Mouse (Mus musculus) kidney, postnatal 14 days (tissue): ENCODE measurements around the gene Cbx2.

Experiments used
- DNase-seq: peaks from one replicate; pipeline ENCODE4 v3.0.0; 2022; ENCODE audit warnings: mixed read lengths

Cbx2 gene

DNA sequence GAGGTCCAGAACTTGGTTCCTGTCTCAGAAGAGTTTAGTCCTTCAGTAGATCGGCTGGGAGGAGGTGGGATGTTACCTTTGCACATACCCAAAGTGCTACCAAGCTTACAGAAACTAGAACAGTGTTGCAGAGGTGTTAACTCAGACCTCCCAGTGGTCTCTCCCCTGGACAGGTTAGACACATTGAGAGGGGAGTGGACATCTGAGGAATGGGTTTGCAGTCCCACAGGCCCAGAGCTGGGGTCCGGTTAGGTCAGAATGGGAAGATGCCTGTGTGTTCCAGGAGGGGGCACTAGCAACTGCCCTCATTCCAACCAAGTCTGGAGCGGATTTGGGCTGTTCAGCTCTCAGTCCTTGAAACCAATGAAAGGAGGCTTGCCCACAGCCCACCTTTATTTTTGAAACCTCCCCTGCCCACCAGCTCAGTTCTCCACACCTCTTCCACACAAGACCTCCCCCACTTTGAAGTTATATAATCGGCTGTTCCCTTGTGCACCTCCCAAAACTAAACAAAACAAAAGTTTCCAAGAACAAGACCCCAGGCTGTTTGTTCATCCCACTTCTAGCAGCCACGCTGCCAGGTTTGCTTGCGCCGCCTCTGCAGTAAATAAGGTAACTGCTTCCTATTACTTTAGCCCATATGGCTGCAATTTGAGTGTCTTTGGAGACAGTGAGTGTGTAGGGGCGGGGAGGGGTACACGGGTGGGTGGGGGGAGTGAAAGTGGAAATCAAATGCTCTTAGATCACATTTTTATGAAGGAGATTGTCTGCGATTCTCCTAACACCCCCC lies 21.2 kb downstream of the Cbx2 start:
- DNase-seq, result no peak

DNA sequence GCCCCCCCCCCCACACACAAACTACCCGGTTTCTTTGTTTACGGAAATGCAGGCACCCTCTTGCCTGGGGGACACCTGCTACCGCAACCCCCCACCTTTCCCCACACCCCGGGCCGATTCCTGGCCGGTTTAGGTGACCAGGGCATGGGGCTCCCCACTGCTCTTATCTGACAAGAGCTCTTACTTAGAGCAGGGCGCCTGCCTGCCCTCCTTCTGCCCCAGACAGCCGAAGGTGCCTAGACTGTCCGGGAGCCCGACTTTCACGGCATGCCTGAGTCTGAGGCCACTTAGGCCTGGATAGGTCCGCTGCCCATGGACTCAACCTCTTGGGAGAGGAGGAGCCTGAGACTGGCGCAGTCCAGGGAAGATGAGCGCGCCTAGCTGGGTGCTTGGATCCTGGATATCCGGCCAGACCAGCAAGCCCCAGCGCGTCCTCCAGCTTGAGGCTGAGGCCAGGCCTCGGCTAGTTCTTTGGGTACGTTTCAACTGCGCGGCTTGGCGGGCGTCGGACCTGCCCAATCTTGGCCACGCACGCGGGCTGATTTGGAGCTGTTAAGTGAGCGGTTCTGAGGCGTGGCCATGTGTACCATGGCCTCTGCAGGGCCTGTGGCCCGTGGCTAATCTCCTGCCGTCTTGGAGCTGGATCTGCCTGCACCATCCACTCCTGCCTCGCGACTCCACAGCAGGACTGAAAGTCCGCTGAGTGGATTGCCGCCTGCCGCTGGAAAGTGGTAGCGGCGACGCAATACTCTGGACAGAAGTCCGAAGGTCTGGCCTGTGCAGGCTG lies 22.0 kb downstream of the Cbx2 start:
- DNase-seq, result peak; percentile 81

GRCm38 (mm10) chr11:119046601-119047245 lies 24.0 kb downstream of the Cbx2 start:
- peak; percentile 78 for DNase-seq

DNA sequence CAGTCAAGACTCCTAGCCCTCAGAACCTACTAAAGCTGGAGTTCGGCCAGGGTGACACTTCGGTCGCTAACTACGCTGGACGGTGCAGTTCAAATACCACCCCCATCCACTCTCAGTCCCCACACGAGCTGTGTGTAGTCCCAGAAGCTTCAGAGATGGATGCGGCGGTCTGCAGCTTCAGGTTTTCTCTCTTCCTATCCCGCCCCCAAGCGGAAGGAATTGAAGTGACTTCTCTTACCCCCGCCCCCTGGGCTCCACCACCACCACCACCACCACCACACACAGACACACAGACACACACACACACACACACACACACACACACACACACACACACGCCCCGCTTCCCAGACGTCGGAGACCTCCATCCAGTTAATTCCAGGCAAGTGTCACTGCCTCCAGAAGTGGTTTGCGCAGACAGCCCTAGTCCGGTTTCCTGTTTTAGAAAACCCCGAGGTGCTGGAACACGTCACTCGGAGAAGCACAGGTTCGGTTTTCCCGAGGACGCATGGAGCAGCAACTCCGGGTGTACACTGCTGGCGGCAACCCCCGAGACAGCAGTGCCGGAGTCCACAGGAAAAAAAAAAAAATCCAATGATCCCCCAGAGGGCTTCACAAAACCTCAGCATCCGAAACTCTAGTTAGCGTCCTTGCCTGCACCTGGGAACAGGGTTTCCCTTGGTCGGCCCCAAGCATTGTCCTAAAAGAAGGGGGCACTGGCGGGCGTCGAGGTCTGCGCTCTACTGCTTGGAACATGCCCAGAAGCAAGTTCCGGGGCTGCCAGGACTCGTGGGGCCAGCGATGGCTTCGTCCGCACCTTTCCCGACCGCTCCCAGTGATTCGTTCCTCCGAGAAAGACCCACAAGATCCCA lies 24.7 kb downstream of the Cbx2 start:
- no peak for DNase-seq

DNA sequence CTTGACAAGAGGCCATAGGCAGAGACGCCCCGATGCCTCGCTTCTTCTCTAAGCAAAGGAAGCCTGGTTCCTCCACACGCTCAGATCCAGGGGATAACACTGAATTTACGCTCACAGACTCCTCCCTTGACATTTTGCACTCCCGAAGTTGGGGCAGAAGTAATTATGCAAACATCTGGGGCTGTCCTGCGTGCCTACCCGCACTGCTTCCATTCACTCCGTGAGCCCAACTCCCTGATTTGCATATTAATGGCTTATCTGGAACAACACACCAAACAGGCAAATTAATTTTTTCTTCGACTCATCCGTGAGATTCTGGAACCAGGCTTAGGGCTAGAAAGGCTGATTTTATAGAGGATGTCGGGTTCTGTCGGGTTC lies 25.4 kb downstream of the Cbx2 start:
- DNase-seq, result no peak

- DNase-seq, result no peak
Measured at GRCm38 (mm10) chr11:119050361-119050760, 27.6 kb downstream of the Cbx2 start.

DNA sequence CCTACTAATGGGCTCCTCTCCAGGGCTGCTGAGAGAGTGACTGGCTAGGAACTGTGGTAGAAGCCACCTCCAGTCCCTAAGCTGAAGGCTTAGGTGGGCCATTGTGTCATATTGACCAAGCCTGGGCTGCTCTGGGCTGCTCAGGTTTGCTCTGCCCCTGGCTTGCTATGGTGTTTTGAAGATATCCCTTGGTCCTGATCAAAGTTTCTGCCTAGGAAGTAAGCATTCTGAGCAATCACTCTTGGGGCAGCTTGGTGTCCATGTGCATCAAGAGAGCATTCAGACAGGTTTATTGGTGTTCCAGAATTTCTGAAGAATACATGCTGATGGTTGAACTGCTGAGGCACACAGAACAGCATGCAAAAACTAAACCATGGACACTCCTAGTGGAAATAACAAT lies 28.7 kb downstream of the Cbx2 start:
- DNase-seq, result no peak

DNA sequence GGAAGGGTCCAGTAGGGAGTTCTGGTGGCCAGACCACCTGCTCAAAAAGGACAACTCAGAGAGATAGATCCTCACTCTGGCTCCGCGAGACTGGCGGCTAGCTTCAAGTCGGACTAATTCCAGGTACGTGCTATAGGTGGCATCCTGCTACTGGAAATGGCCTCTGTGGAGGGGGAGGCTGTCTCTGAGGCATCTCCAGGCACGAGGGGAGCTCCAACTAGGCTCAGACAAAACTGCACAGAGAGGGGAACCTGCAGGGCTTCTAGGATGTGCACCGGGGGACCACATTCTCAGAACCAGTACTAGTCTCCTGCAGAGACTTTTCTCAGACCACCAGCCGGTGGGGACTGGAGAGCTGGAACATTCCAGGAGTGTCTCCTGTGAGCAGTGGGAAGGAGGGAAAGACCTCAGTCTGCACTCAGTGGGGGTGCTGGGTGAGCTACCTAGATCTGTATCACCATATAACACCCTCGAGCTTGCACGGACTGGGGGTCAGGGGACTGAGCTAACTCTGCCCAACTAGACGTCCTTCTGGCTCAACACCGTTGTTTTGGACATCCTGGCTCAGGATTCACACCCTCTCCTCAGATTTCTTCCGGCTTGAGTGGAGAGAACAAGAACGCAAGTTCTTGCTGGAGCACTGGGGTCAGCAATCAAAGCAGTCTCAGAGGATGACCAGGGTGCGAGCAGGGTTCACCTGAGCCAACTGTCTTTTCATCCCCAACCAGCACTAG lies 29.3 kb downstream of the Cbx2 start:
- peak; percentile 60 for DNase-seq

DNA sequence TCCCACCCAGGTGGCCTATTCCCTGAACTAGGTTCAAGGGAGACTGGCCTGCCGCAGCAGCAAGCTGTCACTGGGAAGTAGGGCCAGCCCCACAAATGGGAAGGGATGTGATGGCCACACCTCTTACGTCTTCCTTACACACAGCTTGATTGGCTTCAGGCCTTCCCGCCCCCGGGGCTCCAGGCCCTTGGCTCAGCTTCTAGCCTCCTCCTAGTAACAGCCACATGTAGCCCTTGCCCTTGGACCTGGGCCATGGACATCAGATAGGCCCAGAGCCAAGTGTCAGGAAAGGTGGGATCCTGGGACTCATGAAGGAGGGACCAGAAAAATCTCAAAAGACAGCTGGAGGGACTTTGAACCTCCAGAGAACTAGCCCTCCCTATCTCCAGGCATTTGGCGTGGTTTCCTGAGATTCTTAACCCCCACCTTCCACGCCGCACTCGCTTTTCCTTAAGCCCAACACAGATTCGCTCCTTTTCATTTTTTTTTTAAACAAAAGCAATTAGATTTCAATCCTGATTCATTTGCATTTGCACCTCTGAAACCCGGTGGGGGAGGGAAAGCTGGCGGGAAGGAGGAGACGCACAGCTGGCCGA lies 30.0 kb downstream of the Cbx2 start:
- DNase-seq, result peak; percentile 57

DNA sequence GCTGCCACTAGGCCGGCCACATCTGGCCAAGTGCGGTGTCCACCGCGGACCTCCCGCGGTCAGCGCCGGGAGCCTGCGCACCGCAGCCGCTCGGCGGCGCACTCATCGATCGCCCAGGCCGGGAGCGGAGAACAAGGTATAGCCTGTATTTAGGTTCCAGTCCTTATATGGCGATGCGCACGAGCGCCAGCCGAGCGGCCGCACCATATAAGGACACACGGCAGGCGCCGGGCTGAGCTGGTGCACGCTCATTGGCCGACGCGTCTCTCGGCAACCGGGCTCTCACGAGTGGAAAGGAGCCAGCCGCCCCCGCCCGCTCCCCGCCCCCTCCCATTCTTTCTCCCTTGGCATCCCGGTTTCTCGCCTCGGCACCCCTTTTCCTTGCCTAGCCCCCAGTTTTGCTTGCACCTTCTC lies 30.5 kb downstream of the Cbx2 start:
- peak; percentile 86 for DNase-seq

GRCm38 (mm10) chr11:119053738-119054350 lies 31.1 kb downstream of the Cbx2 start:
- DNase-seq, result no peak

DNA sequence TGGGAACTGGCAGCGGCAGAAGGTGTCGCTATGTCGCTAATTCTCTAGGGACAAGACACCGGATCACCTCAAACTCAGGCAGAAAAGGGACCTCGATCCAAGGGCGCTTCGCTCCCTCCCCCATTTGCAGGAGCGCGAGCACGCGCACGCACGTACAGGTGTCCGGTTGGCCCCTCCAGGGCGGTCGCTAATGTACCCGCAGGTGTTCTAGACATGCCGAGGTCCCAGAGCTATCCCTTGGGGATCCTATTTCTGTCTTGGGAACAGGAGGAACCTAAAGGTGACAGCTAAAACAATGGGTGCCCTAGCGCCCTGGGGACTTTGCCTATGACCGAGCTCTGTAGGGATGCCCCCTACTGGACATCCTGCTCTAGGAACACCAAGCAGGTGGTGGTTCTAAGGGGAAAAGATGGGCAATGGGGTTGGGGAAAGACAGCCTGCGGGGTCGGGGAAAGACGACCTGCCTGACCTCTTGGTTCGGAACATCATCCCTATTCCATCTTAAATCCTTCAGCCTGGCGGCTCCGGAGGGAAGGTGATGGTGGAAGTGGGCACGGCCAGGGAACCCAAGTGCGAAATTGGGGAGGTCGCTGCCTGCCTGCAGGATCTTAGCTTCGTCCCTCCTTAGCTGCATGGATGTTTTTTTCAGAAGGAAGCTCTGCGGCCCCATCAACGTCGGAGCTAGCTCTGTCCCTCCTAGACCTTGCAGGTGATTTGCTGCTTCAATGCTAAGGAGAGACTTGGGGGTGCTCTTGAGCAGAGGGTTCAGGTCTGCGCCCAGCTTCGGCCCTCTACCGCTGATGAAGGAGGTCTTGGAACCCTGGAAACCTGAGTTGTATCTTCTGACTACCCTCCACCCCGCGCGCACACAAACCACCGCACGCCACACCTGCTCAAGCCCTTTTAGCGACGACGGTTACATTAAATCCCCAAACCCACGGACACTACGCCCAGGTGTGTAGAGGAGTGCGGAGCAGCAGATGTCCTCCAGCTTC lies 31.9 kb downstream of the Cbx2 start:
- DNase-seq, result peak; percentile 45

- no peak for DNase-seq
Measured at GRCm38 (mm10) chr11:119055571-119056131, 32.9 kb downstream of the Cbx2 start.

DNA sequence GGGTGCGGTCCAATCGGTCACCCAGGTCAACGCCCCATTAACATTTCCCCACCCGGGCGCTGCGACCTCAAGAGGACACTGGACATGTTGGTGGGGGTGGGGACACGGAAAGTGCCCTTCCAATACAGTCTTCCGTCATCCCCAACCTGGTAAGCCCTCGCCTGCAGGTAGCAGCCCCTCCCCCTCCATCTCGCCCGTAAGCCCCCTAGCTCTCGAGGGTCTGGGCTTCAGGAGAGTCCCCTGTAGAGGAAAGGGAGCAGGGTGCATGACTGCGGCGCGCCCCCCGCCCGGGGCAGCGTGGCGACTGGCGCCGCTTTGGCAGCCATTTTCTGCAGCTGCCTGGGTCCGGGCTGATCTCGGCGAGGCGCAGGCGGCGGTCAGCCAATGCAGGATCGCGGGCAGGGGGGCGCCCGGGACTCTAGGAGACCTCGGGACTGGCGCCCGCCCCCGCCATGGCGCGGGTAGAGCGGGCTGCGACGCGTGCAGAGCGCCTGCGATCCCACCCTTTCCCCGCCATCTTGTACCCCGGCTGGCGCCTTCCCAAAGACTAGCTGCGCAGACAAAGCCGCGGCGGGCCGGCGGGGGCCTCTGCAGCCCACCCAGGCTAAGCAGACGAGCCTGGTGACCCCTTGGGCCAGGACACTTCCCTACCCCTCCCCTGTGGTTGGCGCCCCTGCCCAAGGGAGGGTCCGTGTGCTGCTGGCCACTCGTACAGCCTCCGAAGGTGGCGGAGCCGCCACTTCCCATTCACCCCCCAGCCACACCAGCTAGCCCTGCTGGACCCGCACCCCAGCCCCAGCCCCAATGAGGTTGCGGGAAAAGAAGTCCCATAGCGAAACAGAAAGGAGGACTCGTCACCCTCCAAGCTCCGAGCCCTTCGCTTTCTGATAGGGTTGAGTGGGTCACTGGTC lies 33.8 kb downstream of the Cbx2 start:
- DNase-seq, result peak; percentile 67

GRCm38 (mm10) chr11:119057291-119057690 lies 34.5 kb downstream of the Cbx2 start:
- no peak for DNase-seq

DNA sequence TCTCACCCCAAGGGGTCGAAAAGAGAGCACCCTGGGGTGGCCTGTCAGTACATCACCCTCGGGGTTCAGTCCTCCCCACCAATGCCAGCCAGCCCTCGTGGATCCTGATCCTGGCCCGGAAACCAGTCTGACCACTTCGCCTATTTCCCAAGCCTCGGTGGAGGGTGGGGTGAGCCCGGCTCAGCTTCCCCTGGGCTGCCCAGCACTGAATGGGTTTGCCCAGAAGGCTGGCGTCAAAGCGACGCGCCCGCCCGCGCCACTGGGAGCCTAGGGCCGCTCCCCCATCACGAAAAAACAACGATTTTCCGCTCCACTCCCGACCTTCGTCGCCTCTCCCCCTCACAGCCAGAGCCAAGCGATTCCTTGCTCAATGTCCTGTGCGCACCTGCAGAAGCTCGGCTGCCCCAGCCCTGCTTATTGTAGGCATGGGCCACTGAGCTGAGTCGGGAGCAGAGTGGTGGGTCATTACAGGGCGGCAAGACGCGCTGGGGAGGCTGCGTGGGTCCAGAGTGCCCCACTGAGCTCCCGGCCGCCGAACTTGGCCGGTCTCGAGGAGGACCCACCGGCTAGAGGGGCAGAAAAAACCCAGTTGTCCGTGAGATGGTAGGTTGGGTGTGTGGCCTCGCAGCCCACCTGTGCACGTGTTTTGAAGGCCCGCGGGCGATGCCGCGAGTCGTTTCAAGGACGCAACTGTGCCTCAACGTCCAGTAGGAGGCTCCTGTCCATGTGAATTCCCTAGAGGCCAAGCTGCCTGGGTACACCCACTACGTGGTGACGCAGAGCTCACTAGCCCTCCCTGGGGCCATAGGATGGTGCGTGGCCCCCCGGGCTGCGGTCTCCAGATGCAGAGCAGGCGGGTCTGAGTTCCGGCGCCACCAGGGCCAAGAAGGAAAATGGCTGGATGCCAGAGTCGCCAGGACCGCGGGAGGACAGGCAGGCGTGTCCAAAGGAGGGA lies 35.6 kb downstream of the Cbx2 start:
- peak; percentile 70 for DNase-seq

GRCm38 (mm10) chr11:119059256-119059655 lies 36.5 kb downstream of the Cbx2 start:
- DNase-seq, result no peak
